Mouse (Mus musculus) C2C12 (cell line): ENCODE data around the gene Cyp2d26.

ENCODE experiments used
- CEBPB ChIP-seq: IDR thresholded peaks from one replicate; pipeline ENCODE4 v1.6.1; 2011; ENCODE audit warnings: low read depth, mild to moderate bottlenecking, control low read depth, moderate library complexity
- CTCF ChIP-seq: IDR thresholded peaks from one replicate; pipeline ENCODE4 v1.5.1; 2011; ENCODE audit not compliant: control insufficient read depth, insufficient read depth, insufficient read length
- FOSL1 ChIP-seq: IDR thresholded peaks from one replicate; pipeline ENCODE4 v1.8.0; 2011; ENCODE audit warnings: mild to moderate bottlenecking, low read length; ENCODE audit not compliant: poor library complexity, insufficient read depth, severe bottlenecking
- MAX ChIP-seq: IDR thresholded peaks from one replicate; pipeline ENCODE4 v1.6.1; 2011; ENCODE audit warnings: mild to moderate bottlenecking, control low read depth
- MYOD1 ChIP-seq: IDR thresholded peaks from one replicate; pipeline ENCODE4 v1.6.1; 2011; ENCODE audit warnings: low read depth; ENCODE audit not compliant: control insufficient read depth, insufficient read length
- MYOG ChIP-seq: IDR thresholded peaks from one replicate; pipeline ENCODE4 v1.6.1; 2011; ENCODE audit not compliant: control insufficient read depth, insufficient read length; ENCODE audit errors: extremely low read depth
- USF1 ChIP-seq: IDR thresholded peaks from one replicate; pipeline ENCODE4 v1.6.1; 2011; ENCODE audit warnings: low read depth, mild to moderate bottlenecking, control low read depth, moderate library complexity

DNA sequence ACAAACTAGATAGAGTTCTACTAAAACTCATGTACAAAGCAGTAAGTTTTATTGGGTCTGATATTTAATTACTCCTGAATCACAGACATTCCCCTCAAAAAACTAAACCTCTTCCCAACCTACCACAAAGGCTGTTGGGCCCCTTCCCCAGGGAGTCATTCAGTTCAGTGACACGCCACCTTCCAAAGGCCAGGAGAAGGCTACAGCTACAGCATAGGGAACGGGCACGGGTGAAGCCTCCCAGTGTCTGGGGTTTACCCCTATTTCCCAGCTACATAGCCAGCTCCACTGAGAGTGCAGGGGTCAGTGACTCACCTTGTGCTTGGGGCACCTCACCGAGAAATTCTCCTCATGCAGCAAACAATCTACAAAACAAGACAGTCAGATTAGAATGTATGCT is 21.2 kb upstream of the Cyp2d26 start:
- TF ChIP-seq CTCF, result no peak
- no peak for TF ChIP-seq MAX
- TF ChIP-seq USF1, result no peak
- no peak for TF ChIP-seq MYOD1
- TF ChIP-seq CEBPB, result no peak
- TF ChIP-seq MYOG, result no peak
- TF ChIP-seq FOSL1, result no peak
